Mouse (Mus musculus): ENCODE measurements at regions not wholly inside any gene's neighbourhood (a gene's known extent, or its start where the extent isn't known, plus 50 kb on each side); places are given as distances from the start of the nearest gene placed in this dataset.

GRCm38 (mm10) chr9:51517643-51518042 lies 188.9 kb upstream of the 1810046K07Rik start:
- no peak for TF ChIP-seq SIN3A (IDR thresholded peaks at IDR 0.05; ENCODE audit: low read length)
- no peak for TF ChIP-seq MXI1 (IDR thresholded peaks at IDR 0.05; ENCODE audit: low read depth, low read length)
- TF ChIP-seq ZC3H11A (IDR thresholded peaks at IDR 0.05; ENCODE audit: low read depth, low read length): no peak
- no peak for TF ChIP-seq UBTF (IDR thresholded peaks at IDR 0.05; ENCODE audit: low read depth, low read length)
- no peak for TF ChIP-seq NRF1 (IDR thresholded peaks at IDR 0.05; ENCODE audit: low read depth, low read length)
- no peak for TF ChIP-seq PAX5 (IDR thresholded peaks at IDR 0.05; ENCODE audit: low read length)
- DNase-seq (ENCODE audit: extremely low read depth): no peak
- no peaks in the 10 kb centered on the region for H3K27me3 ChIP-seq (replicated peaks)
- H3K4me2 ChIP-seq (ENCODE audit: insufficient read depth, low read depth, poor library complexity, severe bottlenecking): no peak overlapping the region
- H3K79me2 ChIP-seq (replicated peaks; ENCODE audit: control insufficient read depth, extremely low read depth, insufficient read depth, poor library complexity, severe bottlenecking): no peaks in the 10 kb centered on the region
- no peak overlapping the region for H3K9ac ChIP-seq (ENCODE audit: insufficient read depth, low read depth)
- H3K4me3 ChIP-seq (replicated peaks in 1 of 3; ENCODE audit: low read depth in 2 of 3, low read length in 2 of 3, poor library complexity in 1 of 3): no peak overlapping the region
- peaks cover 0 to 4% of the 10 kb centered on the region in 2 experiments; a peak in 2 of 4 replicates for H3K4me1 ChIP-seq (ENCODE audit: control insufficient read depth in 1 of 2, insufficient read depth in 2 of 2)
- H3K36me3 ChIP-seq (replicated peaks in 1 of 2; ENCODE audit: control insufficient read depth in 1 of 2, insufficient read depth in 1 of 2, low read length in 1 of 2): no peaks in the 10 kb centered on the region
- H3K27ac ChIP-seq (ENCODE audit: insufficient read depth, low read depth): no peak overlapping the region
- H3K9me3 ChIP-seq (replicated peaks; ENCODE audit: low read length): no peaks in the 10 kb centered on the region
- dilution Hi-C loops (cut with MboI; ENCODE audit: extremely low pct_ligation_motif_present, extremely low pct_unique_long_range_greater_than_20kb, low sequenced_read_pairs) (no loop called here), in situ Hi-C loops (cut with MboI; ENCODE audit: low pct_ligation_motif_present, low pct_unique_long_range_greater_than_20kb, low sequenced_read_pairs) (no loop called here)

- H3K79me2 ChIP-seq (replicated peaks; ENCODE audit: control insufficient read depth, extremely low read depth, insufficient read depth, poor library complexity, severe bottlenecking): no peaks in the 10 kb centered on the region
- no peaks in the 10 kb centered on the region for H3K9me3 ChIP-seq (replicated peaks; ENCODE audit: low read length)
- no peak for TF ChIP-seq MXI1 (IDR thresholded peaks at IDR 0.05; ENCODE audit: low read depth, low read length)
- TF ChIP-seq MAX (IDR thresholded peaks at IDR 0.05; ENCODE audit: low read length): no peak
- H3K4me3 ChIP-seq (replicated peaks in 1 of 3; ENCODE audit: low read depth in 2 of 3, low read length in 2 of 3, poor library complexity in 1 of 3): no peak overlapping the region
- H3K9ac ChIP-seq (ENCODE audit: insufficient read depth, low read depth): no peak overlapping the region
- peaks cover 0 to 4% of the 10 kb centered on the region in 2 experiments; a peak in 2 of 4 replicates for H3K4me1 ChIP-seq (ENCODE audit: control insufficient read depth in 1 of 2, insufficient read depth in 2 of 2)
- DNase-seq (ENCODE audit: extremely low read depth): no peak
- H3K27ac ChIP-seq (ENCODE audit: insufficient read depth, low read depth): no peak overlapping the region
- H3K36me3 ChIP-seq (replicated peaks in 1 of 2; ENCODE audit: control insufficient read depth in 1 of 2, insufficient read depth in 1 of 2, low read length in 1 of 2): no peaks in the 10 kb centered on the region
- dilution Hi-C loops (cut with MboI; ENCODE audit: extremely low pct_ligation_motif_present, extremely low pct_unique_long_range_greater_than_20kb, low sequenced_read_pairs): no loop called here
- no peak overlapping the region for H3K4me2 ChIP-seq (ENCODE audit: insufficient read depth, low read depth, poor library complexity, severe bottlenecking)
- in situ Hi-C loops (cut with MboI; ENCODE audit: low pct_ligation_motif_present, low pct_unique_long_range_greater_than_20kb, low sequenced_read_pairs): no loop called here
- H3K27me3 ChIP-seq (replicated peaks): no peaks in the 10 kb centered on the region
These were observed 189.7 kb upstream of the 1810046K07Rik start for GRCm38 (mm10) chr9:51518376-51518775.

GRCm38 (mm10) chr9:51523471-51523870 lies 194.8 kb upstream of the 1810046K07Rik start:
- H3K9me3 ChIP-seq (replicated peaks; ENCODE audit: low read length): no peaks in the 10 kb centered on the region
- no peak for TF ChIP-seq ELF1 (IDR thresholded peaks at IDR 0.05; ENCODE audit: low read depth, low read length)
- no peak for TF ChIP-seq MAX (IDR thresholded peaks at IDR 0.05; ENCODE audit: low read length)
- no peak for TF ChIP-seq E2F4 (IDR thresholded peaks at IDR 0.05; ENCODE audit: insufficient replicate concordance, low read depth, low read length)
- TF ChIP-seq PAX5 (IDR thresholded peaks at IDR 0.05; ENCODE audit: low read length): no peak
- no peak for TF ChIP-seq RAD21 (IDR thresholded peaks at IDR 0.05; ENCODE audit: low read depth, low read length)
- no peak for TF ChIP-seq BHLHE40 (IDR thresholded peaks at IDR 0.05; ENCODE audit: low read depth, low read length)
- TF ChIP-seq JUND (conservative IDR thresholded peaks at IDR 0.05; ENCODE audit: low read depth, low read length): no peak
- no peak for TF ChIP-seq ZC3H11A (IDR thresholded peaks at IDR 0.05; ENCODE audit: low read depth, low read length)
- no peak for TF ChIP-seq NELFE (IDR thresholded peaks at IDR 0.05; ENCODE audit: low read depth, low read length)
- no peak for TF ChIP-seq UBTF (IDR thresholded peaks at IDR 0.05; ENCODE audit: low read depth, low read length)
- no peak for TF ChIP-seq USF2 (conservative IDR thresholded peaks at IDR 0.05; ENCODE audit: low read depth, low read length)
- no peak for TF ChIP-seq CTCF (conservative IDR thresholded peaks at IDR 0.05 in 1 of 2, IDR thresholded peaks at IDR 0.05 in 1 of 2; ENCODE audit: low read depth in 2 of 2, low read length in 2 of 2)
- no peak for TF ChIP-seq EP300 (IDR thresholded peaks at IDR 0.05; ENCODE audit: low read length)
- TF ChIP-seq ETS1 (conservative IDR thresholded peaks at IDR 0.05; ENCODE audit: low read depth, low read length): no peak
- no peak for TF ChIP-seq KAT2A (IDR thresholded peaks at IDR 0.05; ENCODE audit: insufficient replicate concordance, low read length)
- TF ChIP-seq ZMIZ1 (IDR thresholded peaks at IDR 0.05; ENCODE audit: low read depth, low read length): no peak
- H3K36me3 ChIP-seq (replicated peaks in 1 of 2; ENCODE audit: control insufficient read depth in 1 of 2, insufficient read depth in 1 of 2, low read length in 1 of 2): no peaks in the 10 kb centered on the region
- H3K9ac ChIP-seq (ENCODE audit: insufficient read depth, low read depth): no peak overlapping the region
- dilution Hi-C loops (cut with MboI; ENCODE audit: extremely low pct_ligation_motif_present, extremely low pct_unique_long_range_greater_than_20kb, low sequenced_read_pairs): no loop called here
- no peaks in the 10 kb centered on the region for H3K27me3 ChIP-seq (replicated peaks)
- no peak overlapping the region for H3K4me3 ChIP-seq (replicated peaks in 1 of 3; ENCODE audit: low read depth in 2 of 3, low read length in 2 of 3, poor library complexity in 1 of 3)
- DNase-seq (ENCODE audit: extremely low read depth): no peak
- no peak overlapping the region for H3K27ac ChIP-seq (ENCODE audit: insufficient read depth, low read depth)
- H3K79me2 ChIP-seq (replicated peaks; ENCODE audit: control insufficient read depth, extremely low read depth, insufficient read depth, poor library complexity, severe bottlenecking): no peaks in the 10 kb centered on the region
- H3K4me1 ChIP-seq (ENCODE audit: control insufficient read depth in 1 of 2, insufficient read depth in 2 of 2): peaks cover 0 to 4% of the 10 kb centered on the region in 2 experiments; a peak in 2 of 4 replicates
- H3K4me2 ChIP-seq (ENCODE audit: insufficient read depth, low read depth, poor library complexity, severe bottlenecking): no peak overlapping the region
- in situ Hi-C loops (cut with MboI; ENCODE audit: low pct_ligation_motif_present, low pct_unique_long_range_greater_than_20kb, low sequenced_read_pairs): no loop called here
